Mouse (Mus musculus) large intestine, adult 2 months (tissue): ENCODE measurements around the gene Myo3b. TPM values are rescaled to one million over a fixed set of nuclear protein-coding genes. Genes with fewer than 3 reads are reported as not detected.

Source experiments
- DNase-seq: peaks from one replicate; pipeline ENCODE4 v3.0.0-alpha.2; 2012; ENCODE audit warnings: low read depth, low spot score
- WGBS: fragments of 180-500 bp; shearing (Covaris S2); methylation state at CpG from one replicate; pipeline ENCODE4 v1.1.7; 2018; 5-methylcytosine and 5-hydroxymethylcytosine counted together
- polyA plus RNA-seq: library from polyadenylated mRNA; depleted of rRNA; stranded (reverse); fragments of >200 nt; gene quantifications from 2 replicates; pipeline ENCODE4 v1.2.3, GENCODE M21; 2012

Gene Myo3b
- polyA plus RNA-seq, 1 experiment, result 0.06 TPM

- WGBS, result 62% methylated on average over 4 of the region's 4 CpGs
- no peak for DNase-seq
Observed at GRCm38 (mm10) chr2:70249872-70250271, 210.9 kb downstream of the Myo3b start.

- no peak for DNase-seq
- 84% methylated on average over 10 of the region's 10 CpGs for WGBS
Observed at GRCm38 (mm10) chr2:70251256-70251655, 212.3 kb downstream of the Myo3b start.

DNA sequence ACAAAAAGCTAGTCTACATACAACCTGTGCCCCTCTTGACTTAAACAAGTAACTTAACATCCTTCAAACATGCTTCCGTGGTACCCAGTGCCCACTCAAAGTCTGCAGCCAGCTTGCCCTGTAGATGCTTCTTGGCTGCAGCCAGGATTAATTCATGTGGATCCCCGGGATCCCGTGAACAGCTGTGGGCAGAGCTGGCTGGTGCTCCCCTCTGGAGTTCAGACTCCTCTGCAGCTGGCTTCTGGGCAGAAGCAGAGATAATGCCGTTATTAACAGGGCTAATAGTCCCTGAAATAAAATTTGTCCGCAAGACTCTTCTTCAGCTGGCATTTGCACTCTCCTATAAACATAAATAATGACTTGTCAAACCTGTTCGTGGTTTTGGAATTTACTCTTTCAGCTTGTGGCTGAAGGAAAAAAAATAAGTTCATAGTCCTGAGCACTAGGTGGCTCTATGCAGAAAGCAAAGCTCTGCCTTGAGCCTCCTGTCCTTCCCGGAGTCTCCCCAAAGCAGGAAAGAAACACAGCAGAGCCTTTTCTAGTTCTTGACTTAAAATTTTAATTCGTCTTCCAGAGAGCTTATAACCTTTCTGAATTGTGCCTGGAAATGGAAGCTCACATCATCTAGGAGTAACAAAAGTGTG lies 220.6 kb downstream of the Myo3b start:
- no peak for DNase-seq
- 17% methylated on average over 8 of the region's 8 CpGs for WGBS

- WGBS, result 69% methylated on average over 2 of the region's 2 CpGs
Observed at GRCm38 (mm10) chr2:70260646-70261195, 221.8 kb downstream of the Myo3b start.

GRCm38 (mm10) chr2:70261703-70262564 lies 223.0 kb downstream of the Myo3b start:
- no peak for DNase-seq
- WGBS, result 64% methylated on average over 8 of the region's 8 CpGs

More at GRCm38 (mm10) chr2:70260646-70261195, 221.8 kb downstream of the Myo3b start:
- no peak for DNase-seq

- 39% methylated on average over 9 of the region's 9 CpGs for WGBS
- no peak for DNase-seq
Observed at GRCm38 (mm10) chr2:70262565-70263082, 223.7 kb downstream of the Myo3b start.

DNA sequence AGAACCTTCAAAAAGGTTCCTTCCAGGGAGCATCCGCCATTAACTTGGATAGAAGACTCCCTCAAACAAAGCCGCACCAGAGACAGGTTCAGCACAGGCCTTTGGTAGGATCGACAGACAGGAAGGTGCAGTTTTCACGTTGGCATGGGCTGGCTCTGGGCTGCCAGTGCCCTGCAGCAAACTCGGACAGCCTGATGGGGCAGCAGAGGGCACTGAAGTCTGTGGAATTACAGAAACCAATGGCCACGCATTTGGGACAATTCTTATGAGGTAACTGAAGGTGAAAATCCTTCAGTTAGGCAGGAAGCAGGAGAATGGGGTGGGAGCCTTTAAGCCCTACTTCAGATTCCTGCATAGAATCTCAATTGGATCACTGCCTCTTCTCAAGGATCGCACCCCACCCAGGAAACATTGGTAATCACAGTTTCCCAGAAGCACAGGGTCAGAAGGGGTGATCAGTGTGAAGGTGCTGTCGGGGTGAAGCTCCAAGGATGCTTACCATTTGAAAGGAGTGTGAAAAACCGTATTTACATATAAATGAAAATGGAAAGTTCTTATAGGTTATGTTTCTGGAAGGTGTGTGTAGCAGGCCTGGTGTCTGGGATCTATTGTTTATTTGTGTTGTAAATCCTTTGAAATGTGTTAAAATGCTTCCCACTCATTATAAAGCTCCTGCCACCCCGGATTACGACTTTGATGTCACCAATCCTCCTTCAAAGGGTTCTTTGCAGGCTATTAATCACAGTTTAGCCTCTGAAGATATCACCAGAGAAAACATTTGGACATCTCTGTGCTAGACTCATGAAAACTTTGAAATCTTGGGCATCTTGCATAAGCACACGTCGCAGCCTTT lies 239.7 kb downstream of the Myo3b start:
- WGBS, result 27% methylated on average over 13 of the region's 13 CpGs
- no peak for DNase-seq

DNA sequence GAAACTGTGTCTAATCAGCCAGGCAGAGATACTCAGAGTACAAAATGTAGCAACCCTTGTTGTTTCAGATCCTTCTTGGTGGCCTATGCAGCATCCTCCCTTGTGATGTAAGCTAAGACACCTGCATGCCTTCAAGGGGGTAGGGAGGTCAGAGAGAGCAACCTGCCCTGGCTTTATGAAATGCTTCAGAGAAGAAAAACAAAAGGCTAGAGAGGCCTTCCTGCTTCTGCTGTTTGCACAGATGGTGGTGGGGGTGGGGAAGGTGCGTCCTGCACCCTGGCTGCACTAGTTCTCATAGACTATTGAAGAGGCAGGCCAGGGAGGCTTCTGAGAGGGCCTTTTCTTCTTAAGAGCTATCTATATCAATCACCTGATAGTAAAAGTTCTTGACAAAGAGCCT lies 245.2 kb downstream of the Myo3b start:
- 55% methylated on average over 1 of the region's 1 CpGs for WGBS
- no peak for DNase-seq

- WGBS, result 17% methylated on average over 5 of the region's 5 CpGs
- DNase-seq, result no peak
Observed at GRCm38 (mm10) chr2:70291063-70291462, 252.1 kb downstream of the Myo3b start.

GRCm38 (mm10) chr2:70292776-70293175 lies 253.8 kb downstream of the Myo3b start:
- WGBS, result 49% methylated on average over 3 of the region's 3 CpGs
- DNase-seq, result no peak

- DNase-seq, result no peak
Observed at GRCm38 (mm10) chr2:70302905-70303304, 264.0 kb downstream of the Myo3b start.

- no peak for DNase-seq
- WGBS, result 54% methylated on average over 9 of the region's 9 CpGs
Observed at GRCm38 (mm10) chr2:70315125-70315524, 276.2 kb downstream of the Myo3b start.

DNA sequence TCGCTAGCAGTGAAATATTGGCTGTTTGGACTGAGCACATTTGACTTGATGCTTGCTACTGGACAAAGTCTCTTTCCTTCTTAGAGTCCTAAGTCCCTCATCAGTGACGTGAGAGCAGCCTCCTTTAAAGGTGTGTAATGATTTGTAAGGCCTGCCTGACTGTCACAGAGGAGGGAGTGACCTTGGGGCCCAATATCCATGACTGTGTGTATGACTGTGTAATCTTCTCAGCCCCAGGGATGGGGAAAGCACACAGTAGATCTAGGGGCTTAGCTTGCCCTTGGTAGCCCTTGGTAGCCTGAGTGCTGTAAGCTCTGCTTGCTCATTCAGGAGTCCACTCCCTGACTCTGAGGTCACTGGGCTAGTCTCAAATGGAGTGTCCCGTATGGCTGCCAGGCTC lies 276.8 kb downstream of the Myo3b start:
- DNase-seq, result no peak
- 66% methylated on average over 3 of the region's 3 CpGs for WGBS

- DNase-seq, result no peak
- 43% methylated on average over 6 of the region's 6 CpGs for WGBS
Observed at GRCm38 (mm10) chr2:70317850-70318249, 278.9 kb downstream of the Myo3b start.

DNA sequence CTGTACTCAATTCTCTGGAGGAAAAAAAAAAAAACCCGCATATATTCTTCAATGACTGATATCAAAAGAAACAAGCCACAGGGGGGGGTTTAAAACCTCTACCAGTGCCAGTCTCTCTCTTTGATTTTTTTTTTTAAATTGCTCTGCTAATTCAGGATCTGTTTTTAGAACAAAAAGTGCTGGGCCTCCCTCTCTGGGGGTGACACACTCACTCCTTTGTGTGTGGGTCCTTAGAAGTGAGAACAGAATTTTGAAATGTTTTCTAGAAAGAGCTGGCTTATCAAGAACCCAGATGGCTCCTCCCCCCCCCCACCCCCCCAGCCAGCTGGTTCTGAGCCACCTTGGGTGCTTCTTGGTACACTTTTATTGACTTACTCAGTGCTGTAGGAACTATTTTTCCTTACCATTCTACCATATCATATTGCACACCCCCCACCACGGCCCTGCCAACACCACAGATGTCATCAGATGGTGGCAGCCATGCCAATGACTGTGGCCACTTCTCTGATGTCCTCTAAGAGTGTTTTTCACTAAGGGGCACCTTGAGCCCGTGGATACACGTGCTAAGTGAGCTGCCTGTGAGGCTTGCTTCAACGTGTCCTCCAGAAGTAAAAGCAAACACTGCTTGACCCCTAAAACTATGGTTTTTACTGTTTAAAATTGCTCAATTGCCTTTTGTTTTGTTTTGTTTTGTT lies 280.1 kb downstream of the Myo3b start:
- WGBS, result 58% methylated on average over 5 of the region's 5 CpGs
- DNase-seq, result no peak

GRCm38 (mm10) chr2:70322767-70323166 lies 283.8 kb downstream of the Myo3b start:
- no peak for DNase-seq
- 76% methylated on average over 9 of the region's 9 CpGs for WGBS

DNA sequence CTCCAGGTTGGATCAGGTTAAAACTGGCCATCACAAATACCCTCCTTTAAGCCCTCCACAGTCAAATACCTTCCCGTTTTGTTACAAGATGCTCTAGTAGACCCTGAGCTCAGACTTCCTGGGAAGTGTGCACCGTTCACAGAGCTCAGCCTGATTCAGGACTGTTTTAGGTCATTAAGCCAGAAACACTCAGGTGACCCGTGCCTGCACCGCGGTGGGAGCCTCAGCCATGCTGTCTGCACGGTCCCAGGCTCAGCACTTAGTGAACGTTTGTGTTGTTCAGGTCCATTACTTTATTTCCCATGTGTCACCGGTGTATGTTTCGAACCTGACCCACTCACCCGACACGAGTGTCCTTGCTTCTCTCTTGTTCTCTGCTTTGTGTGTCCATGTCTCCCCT lies 288.7 kb downstream of the Myo3b start:
- no peak for DNase-seq
- 69% methylated on average over 11 of the region's 11 CpGs for WGBS

DNA sequence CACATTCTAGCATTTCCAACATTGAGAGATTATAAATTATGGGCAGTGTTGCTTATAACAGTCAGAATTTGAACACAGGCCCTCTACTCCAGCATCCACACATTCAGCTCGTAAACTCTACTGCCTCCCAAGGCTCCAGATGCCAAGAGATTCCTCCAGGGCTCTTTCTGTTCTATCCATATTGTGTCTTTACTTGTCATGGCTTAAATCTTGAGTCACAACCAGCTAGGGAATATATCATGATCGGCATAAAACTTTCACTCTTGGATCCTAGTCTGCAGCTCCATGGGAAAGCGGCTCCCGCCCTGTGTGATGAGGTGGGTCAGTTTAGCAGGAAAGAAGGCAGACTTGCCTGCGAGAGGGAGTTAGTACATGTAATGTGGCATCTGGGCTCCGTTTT lies 294.0 kb downstream of the Myo3b start:
- DNase-seq, result no peak

GRCm38 (mm10) chr2:70333553-70333952 lies 294.6 kb downstream of the Myo3b start:
- 57% methylated on average over 6 of the region's 6 CpGs for WGBS
- DNase-seq, result no peak

More for the DNA sequence above, 294.0 kb downstream of the Myo3b start:
- WGBS, result 87% methylated on average over 6 of the region's 6 CpGs
